Mouse (Mus musculus) yolk sac, embryonic 10.5 days (tissue): ENCODE measurements around the gene Wdr90.
"Not testable (repeated sequence)": the region's sequence is repeated elsewhere in the genome, so short reads cannot be mapped to it uniquely, and the experiment has no call there.

Source experiments
- DNase-seq: peaks from one replicate; pipeline ENCODE4 v3.0.0-alpha.2; 2017; ENCODE audit warnings: low spot score

The Wdr90 gene

DNA sequence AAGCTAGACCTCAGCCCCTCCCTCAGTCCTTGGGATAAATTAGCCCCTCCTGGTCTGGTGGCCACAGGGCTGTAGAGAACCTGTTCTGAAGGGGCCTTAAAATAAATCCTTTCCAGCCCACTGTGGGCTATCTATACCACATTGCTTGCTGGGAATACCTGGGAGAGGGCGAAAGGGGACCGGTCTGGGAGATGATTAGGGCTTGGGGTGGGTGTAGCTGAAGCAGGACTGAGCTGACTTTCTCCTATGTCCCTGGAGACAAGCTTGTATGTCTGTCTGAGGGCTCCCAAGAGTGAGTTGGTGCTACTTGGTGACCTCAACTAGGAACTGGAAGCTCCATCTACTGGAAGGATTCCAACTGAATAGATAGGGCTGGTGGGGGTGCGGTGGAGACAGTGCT lies 15.7 kb upstream of the Wdr90 start:
- no peak for DNase-seq

DNA sequence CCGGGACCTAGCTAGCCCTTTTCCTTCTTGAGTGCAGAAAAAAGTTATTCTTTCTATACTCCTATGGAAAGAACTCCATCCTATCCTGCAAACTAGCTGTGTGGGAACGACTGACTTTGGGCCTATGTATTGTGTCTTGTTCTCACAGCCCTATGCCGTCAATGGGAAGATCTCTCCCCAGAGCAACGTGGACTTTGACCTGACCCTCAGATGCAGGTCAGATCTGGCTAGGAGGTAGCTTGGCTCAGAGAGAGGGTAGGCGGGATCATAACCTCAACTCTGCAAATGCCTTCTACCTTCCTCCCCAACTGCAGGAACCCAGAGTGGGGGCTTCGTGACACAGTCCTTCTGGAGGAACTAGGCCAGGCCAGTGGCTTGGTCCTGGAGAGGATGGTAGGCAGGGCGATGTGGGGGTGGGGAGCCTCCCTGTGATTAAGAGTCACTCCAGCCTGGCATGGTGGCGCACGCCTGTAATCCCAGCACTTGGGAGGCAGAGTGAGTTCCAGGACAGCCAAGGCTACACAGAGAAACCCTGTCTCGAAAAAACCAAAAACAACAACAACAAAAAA lies 15.1 kb upstream of the Wdr90 start:
- peak; percentile 76 for DNase-seq

DNA sequence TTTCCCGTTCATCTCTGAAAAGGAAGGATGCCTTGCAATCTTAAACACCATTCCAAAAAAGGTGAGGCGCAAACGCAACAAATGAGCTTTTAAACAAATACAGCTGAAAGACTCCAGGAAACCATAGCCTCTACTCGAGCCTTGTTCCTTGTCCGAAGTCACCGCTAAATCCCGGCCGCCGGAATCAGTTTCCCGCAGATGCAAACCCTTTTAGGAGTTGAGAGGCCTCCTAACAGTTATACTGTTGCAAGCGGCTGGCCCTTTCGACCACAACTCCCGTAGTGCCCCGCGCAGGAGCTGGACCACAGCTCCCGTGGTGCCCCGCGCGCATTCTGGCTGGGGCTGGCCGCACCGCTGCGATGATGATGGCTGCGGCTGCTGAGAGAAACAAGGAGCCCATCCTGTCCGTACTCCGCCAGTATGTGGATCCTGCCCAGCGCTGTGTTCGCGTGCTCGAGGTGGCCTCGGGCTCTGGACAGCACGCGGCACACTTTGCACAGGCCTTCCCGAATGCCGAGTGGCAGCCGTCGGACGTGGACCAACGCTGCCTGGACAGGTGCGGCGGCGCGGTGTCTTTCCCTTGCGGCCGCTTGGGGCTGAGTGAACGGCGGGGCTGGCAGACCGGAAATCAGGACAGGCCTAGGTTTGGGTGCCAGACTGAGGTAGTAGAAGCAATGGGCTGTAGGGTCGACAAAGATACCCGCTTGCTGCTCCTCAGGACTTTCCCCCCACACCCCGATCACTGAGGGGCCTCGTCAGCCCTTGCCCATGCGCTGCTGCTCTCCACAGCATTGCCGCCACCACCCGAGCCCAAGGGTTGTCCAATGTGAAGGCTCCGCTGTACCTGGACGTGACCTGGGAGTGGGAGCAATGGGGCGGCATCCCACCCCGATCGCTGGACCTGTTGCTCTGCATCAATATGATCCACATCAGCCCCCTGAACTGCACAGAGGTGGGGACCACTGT lies 14.2 kb upstream of the Wdr90 start:
- DNase-seq, result peak; percentile 92

DNA sequence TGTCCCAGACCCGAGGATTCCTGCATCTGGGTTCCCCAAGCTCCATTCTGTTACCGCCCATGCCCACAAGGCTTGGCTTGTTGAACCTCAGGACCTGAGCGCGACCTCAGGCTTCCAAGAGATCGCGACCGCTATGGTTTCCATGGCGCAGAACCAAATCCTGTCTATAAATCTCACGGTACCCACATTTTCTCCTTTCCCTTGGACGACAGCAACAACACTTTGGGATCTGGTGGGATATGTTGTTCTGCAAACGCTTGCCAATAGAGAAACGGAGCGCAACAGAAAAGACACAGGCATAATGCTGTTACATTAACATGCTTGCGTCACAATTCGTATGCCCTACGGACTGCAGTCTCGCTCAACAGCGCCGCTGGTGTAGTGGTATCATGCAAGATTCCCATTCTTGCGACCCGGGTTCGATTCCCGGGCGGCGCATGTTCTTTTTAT lies 13.4 kb upstream of the Wdr90 start, which contains the start of gene Mettl26:
Gene Mettl26 (plus strand): TSS at position 354 of the 450 bp plus-strand sequence.
- peak; percentile 94 for DNase-seq

DNA sequence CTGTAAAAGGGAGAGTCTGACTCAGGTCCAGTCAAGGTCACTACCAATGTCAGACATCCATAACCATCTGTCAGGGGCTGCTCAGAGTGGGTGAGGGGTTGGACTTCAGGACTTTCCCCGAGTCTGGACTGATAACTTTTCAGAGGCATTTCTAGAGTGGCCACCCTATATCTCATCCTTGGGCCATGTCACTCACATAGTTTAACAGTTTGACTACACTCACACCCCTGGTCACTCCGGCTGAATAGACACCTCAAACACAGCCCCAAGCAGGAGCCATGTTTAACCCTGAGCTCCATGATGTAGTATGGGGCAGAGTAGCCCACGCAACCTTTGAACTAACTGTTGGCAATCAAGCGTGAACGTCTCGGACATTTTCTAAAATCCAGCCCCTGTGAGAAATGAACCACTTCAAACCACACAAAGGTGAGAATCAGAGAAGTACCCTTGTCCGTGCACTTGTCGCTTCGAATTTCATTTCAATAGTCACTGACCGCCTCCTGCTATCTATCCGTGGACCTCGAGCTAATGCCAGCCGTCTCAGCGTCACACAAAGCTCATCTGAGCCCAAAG lies 12.9 kb upstream of the Wdr90 start:
- DNase-seq, result no peak

DNA sequence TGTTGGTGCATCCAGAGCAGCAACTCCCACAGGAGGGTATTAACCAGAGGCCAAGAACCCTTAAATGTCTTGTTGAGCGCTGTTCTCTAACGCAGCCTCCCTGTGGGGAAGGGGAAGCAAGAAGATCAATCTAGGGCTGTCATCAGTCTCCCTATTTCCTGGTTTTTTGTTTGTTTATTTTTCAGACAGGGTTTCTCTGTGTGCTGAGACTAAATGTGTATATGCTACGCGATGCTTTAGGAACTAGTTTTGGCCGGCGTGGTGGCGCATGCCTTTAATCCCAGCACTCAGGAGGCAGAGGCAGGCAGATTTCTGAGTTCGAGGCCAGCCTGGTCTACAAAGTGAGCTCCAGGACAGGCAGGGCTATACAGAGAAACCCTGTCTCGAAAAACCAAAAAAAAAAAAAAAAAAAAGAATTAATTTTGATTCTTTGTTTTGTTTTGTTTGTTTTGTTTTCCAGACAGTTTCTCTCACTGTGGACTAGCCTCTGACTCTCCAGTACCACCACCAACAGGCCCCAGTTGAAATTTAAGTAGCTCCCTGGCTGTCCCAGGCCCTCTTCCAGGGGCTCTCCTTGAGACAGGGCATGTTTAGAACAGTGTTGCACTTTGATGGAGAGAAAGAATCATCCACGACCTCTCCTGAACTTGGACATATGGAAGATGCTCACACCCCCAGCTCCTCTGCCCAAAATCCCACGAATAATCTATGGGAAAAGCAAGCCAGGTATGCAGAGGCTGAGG lies 12.3 kb upstream of the Wdr90 start:
- no peak for DNase-seq

DNA sequence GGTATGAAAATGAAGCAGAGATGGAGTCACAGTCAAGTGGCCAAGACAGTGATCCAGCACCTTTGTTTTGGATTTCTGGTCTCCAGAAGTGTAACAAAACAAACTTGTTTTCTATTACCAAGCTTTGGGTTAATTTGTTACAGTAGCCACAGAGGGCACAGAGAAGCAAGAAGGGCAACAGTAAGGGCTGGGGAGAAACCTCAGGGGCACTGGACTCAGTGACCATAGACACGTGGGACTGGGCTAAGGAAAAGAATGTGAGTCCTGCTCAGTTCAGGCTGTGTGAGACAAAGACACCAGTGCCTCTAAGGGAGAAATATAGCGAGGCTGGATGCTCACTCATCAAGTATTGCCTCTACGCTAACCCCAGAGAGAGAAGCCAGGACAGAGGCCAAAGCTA lies 11.4 kb upstream of the Wdr90 start:
- DNase-seq, result no peak

DNA sequence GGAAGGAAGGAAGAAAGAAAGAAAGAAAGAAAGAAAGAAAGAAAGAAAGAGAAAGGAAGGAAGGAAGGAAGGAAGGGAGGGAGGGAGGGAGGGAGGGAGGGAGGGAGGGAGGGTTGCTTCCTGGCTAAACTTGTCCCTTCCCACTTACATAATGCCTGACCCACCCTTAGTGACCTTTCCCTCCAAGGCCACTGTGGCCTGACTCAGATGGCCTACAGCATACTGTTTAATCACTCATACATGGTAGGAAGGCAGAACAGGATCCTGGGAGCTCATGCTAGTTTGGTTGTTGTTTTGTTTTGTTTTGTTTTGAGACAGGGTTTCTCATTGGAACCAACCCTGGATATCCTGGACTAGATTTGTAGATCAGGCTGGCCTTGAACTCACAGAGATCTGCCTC lies 10.3 kb upstream of the Wdr90 start:
- not testable (repeated sequence) for DNase-seq

DNA sequence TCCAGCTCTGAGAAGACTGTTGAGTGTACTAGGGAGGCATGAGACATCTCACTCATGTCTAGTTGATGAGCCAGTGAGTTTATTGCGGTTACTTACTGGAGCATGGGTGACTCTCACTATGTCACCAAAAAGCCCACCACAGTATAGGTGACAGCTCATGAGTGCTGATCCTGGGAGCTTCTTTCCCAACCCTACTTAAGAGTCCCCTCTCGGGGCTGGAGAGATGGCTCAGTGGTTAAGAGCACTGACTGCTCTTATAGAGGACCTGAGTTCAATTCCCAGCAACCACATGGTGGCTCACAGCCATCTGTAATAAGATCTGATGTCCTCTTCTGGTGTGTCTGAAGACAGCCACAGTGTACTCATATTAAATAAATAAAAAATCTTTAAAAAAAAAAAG lies 8.7 kb upstream of the Wdr90 start:
- no peak for DNase-seq

DNA sequence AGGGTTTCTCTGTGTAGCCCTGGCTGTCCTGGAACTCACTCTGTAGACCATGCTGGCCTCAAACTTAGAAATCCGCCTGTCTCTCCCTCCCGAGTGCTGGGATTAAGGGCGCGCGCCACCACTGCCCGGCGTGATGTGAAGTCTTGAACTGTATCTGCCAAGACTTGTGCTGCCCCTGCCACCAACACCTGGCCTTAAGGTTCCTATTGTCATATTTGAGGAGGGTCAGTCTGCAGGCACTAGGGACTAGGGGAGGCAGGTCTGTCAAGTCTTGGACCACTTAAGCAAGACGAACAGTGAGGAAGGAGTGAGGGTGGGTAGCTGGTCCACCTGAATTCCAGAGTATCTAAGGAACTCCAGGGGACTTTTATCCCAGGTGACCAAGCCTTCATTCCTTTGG lies 8.2 kb upstream of the Wdr90 start:
- DNase-seq, result no peak

DNA sequence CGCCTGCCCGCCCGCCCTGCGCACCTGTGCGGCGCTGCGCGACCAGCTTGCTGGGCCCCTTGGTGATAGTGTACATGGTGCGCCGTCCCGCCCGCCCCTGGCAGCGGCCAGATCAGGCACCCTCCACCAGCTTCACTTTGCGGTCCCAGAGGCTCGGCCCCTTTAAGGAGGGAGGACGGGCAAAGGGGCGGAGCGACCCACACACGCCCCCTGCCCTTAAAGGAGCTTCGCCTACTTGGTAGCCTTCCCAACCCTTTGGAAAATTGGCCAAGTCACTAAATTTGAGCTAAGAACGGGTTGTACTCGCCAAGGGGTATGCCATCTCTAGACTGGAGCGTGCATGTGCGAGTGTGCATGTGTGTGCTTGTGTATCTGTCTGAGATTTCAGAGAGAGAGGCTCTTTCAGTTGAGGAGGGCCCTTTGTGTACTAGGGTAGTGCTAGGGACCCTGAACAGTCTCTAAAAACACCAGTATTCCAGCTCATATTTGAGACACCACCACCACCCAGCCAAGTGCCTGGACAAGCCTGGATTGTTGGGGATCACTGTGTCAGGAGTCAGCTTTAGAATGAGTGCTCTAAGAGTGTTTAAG lies 7.4 kb upstream of the Wdr90 start, which contains the start of gene Mcrip2:
Gene Mcrip2 (minus strand): TSS at position 164 of the 591 bp plus-strand sequence.
- peak; percentile 85 for DNase-seq

DNA sequence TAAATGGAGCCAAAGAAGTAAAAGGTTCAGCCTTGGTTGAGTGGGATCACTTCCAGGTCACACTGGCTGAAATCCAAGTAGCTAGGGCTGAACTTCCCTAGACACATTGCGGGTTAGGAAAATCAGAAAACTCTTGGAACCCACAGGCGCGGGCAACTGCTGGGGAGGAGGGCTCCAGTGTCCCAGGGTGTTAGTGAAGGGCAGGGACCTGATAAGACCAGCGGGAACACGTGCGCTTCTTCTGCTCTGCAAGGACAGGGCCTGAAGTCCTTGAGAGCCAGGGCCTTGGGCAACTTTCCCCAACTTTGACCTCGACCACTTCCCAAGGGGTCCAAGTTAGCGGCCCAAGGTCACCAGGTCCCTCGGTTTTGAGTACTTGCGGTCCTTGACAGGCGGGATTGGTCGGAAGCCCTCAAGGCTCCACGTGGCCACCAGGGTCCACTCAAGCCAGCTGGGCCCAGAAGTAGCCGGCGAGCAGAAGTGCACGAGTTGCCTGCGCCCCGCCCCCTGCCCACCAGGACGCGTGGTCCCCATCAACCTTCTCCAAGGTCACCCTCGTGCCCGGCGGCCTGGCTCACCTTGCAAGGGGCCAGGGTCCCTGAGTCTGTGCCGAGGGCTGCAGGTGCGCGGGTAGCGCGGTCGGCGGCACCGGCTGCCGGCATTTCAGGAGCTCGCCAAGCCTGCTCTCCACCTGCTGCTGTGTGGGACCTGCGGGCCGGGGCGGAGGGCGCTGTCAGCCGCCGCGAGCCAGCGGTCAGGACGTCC lies 6.7 kb upstream of the Wdr90 start:
- peak; percentile 74 for DNase-seq

DNA sequence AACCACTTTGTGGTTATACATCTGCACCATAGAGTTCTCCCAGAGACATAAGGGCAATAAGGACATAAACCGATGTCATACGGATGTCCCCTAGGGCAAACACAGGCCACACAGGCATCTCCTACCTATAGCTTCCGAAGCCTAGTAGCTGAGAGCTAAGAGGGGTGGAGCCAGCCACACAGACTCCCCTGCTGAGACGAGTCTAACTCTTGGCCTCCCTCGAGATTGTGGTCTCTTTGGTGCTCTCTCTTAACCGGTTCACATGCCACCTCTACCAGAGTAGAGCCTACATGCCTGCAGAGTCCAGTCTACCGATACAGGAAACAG lies 6.2 kb upstream of the Wdr90 start:
- DNase-seq, result no peak

DNA sequence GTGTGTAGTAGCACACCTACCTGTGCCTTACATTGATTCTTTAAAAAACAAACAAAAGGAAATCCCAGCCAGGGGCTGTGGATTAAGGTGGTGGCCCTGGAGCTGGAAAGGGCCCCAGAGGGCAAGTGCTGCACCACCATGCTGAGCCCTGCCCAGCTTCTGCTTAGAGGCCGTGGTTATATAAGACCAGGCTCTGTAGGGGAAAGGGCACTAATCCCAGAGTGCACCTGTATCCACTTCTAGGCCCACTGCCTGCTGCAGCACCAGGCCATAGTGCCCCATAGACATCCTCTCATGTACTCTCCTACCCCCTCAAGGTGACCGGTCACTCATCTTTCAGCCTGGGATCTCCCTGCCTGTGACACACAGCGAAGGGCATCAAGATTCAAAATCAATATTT lies 4.9 kb upstream of the Wdr90 start:
- no peak for DNase-seq

DNA sequence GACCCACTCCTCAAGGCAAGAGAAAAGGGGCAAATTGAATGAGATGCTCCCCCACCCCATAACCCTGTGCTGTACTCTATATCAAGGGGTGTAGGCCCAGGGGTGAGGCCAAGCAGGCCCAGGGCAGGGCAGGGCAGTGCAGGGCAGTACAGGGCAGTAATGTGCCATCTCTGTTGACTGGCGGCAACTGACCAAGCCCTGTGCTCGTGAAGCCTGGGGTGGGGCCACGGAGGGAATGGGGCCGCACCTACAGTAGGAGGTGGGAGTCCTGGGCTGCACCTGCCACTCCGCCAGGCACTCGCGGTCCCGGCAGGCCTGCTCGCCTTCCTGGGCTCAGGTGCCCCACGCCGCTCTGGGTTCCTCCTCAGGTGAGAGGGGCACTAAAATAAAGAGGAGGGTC lies 4.0 kb upstream of the Wdr90 start:
- DNase-seq, result no peak

DNA sequence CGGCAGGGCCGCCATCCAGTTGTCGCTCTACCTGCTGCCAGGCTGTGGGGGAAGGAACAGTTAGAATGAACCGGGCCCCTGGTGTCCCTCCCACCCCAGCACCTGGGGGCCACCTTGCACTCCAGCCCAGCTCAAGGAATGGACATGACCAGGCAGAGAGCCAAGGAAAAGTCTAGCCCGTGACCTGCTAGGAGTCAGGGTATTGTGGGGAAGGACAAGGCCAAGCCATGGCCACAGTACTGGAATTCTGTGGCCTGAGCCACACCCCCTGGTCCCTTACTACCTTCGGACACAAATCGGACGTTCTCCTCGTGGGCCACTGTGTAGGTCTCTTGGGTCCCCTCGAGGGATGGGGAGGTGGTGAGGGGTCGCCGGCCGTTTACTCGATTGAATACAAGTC lies 3.0 kb upstream of the Wdr90 start:
- no peak for DNase-seq

DNA sequence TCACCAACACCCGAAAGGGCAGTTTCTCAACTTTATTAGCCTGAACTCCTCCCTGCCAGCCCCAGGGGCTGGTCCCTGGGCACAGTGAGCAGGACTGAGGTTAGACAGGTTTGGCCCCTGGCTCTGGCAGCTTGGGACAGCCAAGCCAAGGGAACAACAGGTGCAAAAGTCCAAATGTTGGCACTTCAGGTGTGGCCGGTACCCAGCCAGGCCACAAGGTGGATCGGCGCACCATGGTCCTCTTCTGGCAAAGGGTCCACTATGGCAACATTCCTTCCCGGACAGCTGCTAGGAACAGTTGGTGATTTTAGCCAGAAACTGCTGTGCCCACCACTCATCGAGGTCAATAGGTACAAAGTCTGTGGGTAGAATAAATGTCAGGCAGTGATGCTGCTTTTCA lies 2.4 kb upstream of the Wdr90 start:
- no peak for DNase-seq

DNA sequence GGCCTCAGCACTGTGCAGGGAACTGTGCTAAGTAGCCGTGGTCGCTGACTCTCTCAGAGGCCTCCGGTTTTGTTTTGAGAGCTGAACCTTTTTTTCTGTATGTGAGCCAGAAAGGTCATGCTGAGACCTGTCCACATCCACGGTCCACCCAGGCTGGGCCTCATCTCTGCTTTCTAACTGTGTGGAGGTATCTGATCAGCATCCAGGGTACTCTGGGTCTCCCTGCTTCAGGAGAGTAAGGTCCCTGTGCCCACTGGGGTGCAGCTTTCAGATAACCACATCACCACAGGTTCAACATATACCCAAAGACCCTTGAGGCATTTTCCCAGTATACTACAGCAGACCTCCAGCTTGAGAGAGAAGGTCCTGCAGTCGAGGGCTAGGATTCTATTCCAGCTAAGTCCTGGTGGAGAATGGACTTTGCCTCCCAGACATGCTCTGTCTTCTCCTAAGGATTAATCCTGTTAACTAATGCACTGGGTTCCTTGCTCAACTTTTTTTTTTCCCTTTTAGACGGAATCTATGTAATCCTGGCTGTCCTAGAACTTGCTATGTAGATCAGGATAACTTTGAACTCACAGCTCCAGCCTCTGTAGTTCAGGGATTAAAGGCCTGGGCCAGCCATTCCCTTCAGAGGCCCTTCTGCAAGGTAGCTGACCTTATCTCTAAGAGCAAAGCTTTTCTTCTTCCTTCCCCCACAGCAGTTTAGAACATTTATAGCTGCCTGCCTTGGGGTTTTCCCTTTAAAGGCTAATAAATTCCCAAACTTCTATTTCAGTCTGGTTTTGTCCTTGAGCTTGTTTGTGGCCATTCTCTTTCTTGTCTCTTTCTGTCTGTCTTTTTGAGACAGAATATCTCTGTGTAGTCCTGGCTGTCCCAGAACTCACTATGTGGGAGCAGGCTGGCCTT lies 657 bp upstream of the Wdr90 start:
- DNase-seq, result no peak

DNA sequence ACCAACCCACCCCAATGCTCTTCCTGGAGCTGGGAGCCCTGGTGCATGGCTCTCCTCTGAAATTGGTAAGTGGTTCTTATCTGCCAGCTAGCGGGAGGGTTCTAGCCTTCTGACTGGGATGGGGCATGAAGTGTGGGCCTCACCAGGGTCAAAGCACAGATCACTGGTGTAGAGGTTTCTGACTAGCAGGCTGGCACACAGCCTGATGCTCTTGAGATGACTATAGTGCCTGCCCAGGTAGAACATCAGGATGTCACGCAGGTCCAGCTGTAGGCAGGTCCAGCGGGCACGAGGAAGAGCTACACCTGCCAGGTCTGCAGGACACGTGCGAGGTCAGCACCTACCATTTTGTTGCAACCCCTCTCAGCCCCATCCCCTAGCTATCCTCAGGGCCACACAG lies 1.1 kb downstream of the Wdr90 start:
- no peak for DNase-seq

DNA sequence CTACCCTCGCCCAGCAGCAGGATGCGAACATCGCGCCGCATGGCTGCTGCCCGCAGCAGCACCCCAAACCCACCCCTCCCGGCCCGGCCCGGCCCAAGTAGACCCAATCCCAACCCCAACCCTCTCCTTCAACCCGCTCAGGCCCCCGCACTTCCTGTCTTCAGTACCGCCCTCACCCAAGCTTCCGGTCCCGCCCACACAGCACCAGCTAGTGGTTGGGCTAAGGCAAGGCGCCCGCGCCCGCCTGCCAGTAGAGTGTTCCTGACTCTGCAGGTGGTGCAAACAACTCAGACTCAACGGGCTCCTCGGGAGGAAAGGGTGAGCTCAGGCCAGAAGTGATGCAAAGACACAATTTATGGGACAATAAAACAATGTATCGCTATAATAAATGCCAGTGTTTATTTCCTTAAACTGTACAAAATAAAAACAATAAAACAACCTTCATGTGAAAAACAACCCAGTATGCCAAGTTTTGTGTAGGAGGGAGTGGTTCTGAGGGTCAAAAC lies 16.9 kb downstream of the Wdr90 start, which contains the start of gene Rhot2:
Gene Rhot2 (minus strand): TSS at position 456 of the 506 bp plus-strand sequence.
- peak; percentile 90 for DNase-seq
